Mouse (Mus musculus) embryonic facial prominence, embryonic 12.5 days (tissue): ENCODE measurements at regions not wholly inside any gene's neighbourhood (a gene's known extent, or its start where the extent isn't known, plus 50 kb on each side); places are given as distances from the start of the nearest gene placed in this dataset.

ENCODE experiments used
- ATAC-seq: fragments of 200-750 bp; cut with Nextera tagmentation; 2 replicates; pipeline ENCODE4 v1.8.0; 2017; ENCODE audit not compliant: insufficient number of reproducible peaks, insufficient read depth, low FRiP score, low TSS enrichment
- H3K27ac ChIP-seq: fragments of 300-500 bp; sonication (generic); 2 replicates; pipeline ENCODE4 v1.5.1; 2016; ENCODE audit warnings: mild to moderate bottlenecking
- H3K27me3 ChIP-seq: fragments of 300-500 bp; sonication (generic); 2 replicates; pipeline ENCODE4 v1.6.1; 2016; ENCODE audit warnings: mild to moderate bottlenecking, moderate library complexity
- H3K36me3 ChIP-seq: fragments of 300-500 bp; sonication (generic); 2 replicates; pipeline ENCODE4 v1.6.1; 2016; ENCODE audit warnings: mild to moderate bottlenecking
- H3K4me1 ChIP-seq: fragments of 300-500 bp; sonication (generic); 2 replicates; pipeline ENCODE4 v1.6.1; 2016
- H3K4me2 ChIP-seq: fragments of 300-500 bp; sonication (generic); replicated peaks from 2 replicates; pipeline ENCODE4 v1.6.1; 2016; ENCODE audit warnings: mild to moderate bottlenecking, moderate library complexity
- H3K4me3 ChIP-seq: fragments of 300-500 bp; sonication (generic); 2 replicates; pipeline ENCODE4 v1.5.1; 2016; ENCODE audit warnings: mild to moderate bottlenecking
- H3K9ac ChIP-seq: fragments of 300-500 bp; sonication (generic); 2 replicates; pipeline ENCODE4 v1.6.1; 2016; ENCODE audit warnings: mild to moderate bottlenecking, moderate library complexity
- H3K9me3 ChIP-seq: fragments of 300-500 bp; sonication (generic); 2 replicates; pipeline ENCODE4 v1.6.1; 2016; ENCODE audit warnings: mild to moderate bottlenecking, moderate library complexity
- WGBS: fragments of 180-500 bp; shearing (Covaris S2); methylation state at CpG from one replicate; pipeline ENCODE4 v1.1.7; 2016; 5-methylcytosine and 5-hydroxymethylcytosine counted together

DNA sequence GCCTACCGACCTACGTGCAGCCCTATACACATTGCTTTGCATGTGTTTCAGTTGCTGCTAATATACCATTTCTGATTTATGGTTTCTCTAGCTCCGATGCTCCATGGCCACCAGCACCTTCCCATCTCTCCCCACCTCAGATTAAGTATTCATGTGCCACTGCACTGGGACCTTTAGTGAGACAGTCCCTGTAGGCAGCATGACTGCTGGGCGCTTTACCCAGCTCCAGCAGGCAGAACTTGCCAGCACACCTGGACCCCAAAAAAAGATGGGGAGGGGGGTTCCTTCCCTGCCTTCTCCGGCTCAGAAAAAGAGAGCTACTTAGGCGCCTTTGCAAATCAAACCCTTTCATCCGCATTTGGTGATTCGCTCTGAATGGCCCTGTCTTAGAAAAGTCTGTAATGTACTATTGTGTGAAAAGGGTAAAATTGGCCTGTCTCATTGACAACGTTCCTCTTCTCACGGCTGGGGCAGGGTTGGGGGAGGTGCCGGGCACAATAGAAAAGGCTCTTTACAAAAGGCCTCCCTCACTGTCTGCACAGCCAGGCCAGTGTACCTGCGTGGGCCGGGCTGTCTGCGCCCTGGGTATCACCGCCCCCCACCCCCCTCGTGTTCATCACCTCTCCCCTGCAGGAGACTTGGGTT lies 89.6 kb upstream of the Id4 start:
- H3K4me3 ChIP-seq = no peak overlapping the region
- H3K9me3 ChIP-seq = no peaks in the 10 kb centered on the region
- 32% methylated on average over 16 of the region's 16 CpGs for WGBS
- H3K9ac ChIP-seq = no peak overlapping the region
- peaks cover 12% of the 10 kb centered on the region; the same call in 1 of the 2 replicates for H3K4me1 ChIP-seq
- H3K36me3 ChIP-seq = no peaks in the 10 kb centered on the region
- H3K4me2 ChIP-seq = no peak overlapping the region
- no peaks in the 10 kb centered on the region for H3K27me3 ChIP-seq
- ATAC-seq = 0 out of 2 replicates have a peak, but pooled peaks have one; percentile 52
- no peak overlapping the region for H3K27ac ChIP-seq

DNA sequence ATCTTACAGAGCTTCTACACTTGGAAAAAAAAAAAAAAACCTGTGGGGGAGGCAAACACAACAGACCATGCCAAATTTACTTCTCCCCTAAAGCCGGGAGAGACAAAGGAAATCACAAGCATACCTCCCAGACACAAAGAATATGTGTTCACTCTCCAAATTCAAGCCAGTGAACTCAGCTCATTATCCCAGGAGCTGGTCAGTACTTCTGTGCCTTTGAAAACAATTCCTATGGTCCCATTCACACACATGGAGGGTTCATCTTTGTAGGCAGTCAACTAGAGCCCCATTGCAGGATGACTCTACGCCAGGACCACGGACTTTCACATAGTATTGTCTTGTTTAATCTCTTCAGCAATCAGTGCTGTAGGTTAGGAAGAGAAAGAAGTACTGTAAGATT lies 89.0 kb upstream of the Id4 start:
- Histone ChIP-seq H3K4me2 (no peak overlapping the region), H3K9ac (no peak overlapping the region), H3K27ac (no peak overlapping the region)

DNA sequence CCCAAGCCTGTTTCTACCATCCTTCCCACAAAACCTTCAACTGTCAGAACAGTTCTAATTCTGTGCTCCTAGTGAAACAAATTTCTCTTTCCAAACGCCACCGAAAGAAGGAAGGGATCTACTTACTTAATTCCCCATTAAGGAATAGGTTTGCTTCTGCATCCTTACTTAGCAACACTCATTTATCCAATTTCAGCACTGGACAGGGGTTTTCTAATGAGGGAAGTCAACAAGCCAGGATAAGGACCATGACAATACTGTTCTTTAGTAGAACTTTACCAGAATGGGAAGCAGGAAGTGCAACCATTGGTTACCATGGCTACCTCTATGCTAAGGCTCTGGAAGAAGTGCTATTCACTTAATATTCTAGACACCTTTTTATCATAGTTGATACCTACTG lies 68.6 kb upstream of the Id4 start:
- Histone ChIP-seq H3K36me3 (no peaks in the 10 kb centered on the region), H3K4me2 (no peak overlapping the region), H3K27ac (no peak overlapping the region), H3K4me3 (no peak overlapping the region), H3K9ac (no peak overlapping the region), H3K27me3 (no peaks in the 10 kb centered on the region), H3K4me1 (no peaks in the 10 kb centered on the region), H3K9me3 (no peaks in the 10 kb centered on the region)
- 77% methylated on average over 2 of the region's 2 CpGs for WGBS
- no peak for ATAC-seq

More for the DNA sequence above, 89.0 kb upstream of the Id4 start:
- WGBS = 48% methylated on average over 3 of the region's 3 CpGs
- no peaks in the 10 kb centered on the region for H3K9me3 ChIP-seq
- H3K4me3 ChIP-seq = no peak overlapping the region
- no peaks in the 10 kb centered on the region for H3K27me3 ChIP-seq
- H3K4me1 ChIP-seq = peaks cover 7% of the 10 kb centered on the region; the same call in 1 of the 2 replicates
- H3K36me3 ChIP-seq = no peaks in the 10 kb centered on the region
- no peak for ATAC-seq

DNA sequence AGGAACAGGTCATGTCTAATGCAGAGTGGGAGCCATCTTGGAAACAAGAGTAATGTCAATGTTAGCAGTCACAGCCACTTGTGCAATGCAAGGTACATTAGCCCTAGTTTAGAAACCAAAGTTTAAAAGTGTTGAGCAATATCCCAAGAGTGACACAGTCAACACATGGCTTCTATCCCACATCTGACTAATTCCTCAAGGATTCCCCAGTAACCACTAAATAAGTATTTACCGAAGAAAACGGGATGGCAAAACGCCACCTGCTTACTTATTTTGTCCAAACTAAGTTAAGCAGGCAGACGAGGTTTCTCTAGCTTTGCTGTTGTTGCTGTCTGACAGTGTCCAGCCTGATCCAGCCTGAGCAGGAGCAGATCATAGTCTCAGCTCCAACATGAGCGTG lies 67.1 kb upstream of the Id4 start:
- no peak overlapping the region for H3K27ac ChIP-seq
- no peaks in the 10 kb centered on the region for H3K27me3 ChIP-seq
- ATAC-seq = no peak
- no peak overlapping the region for H3K9ac ChIP-seq
- H3K4me2 ChIP-seq = no peak overlapping the region
- 81% methylated on average over 5 of the region's 5 CpGs for WGBS
- H3K36me3 ChIP-seq = no peaks in the 10 kb centered on the region
- H3K4me3 ChIP-seq = no peak overlapping the region
- no peaks in the 10 kb centered on the region for H3K9me3 ChIP-seq
- no peaks in the 10 kb centered on the region for H3K4me1 ChIP-seq

DNA sequence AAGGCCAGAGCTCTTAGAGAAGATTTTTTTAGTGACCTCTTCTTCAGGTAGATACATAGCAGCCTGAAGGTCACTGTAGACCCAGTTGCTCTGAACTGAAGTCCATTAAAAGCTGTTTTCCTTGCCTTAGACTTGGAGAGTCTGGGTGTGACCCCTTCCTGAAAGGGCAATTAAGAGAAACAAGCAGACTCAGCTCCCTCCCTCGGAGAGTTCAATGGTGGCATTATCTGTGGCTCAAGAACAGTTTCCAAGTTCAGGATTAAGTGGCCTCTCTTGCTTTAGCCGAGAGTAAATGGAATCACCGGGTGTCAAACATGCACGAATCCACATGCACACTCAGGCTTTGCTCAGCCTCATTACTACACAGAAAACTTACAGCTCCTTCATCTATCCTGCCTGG lies 53.2 kb upstream of the Id4 start:
- no peaks in the 10 kb centered on the region for H3K36me3 ChIP-seq
- 43% methylated on average over 4 of the region's 4 CpGs for whole genome bisulfite sequencing
- H3K4me1 ChIP-seq = no peaks in the 10 kb centered on the region
- H3K4me3 ChIP-seq = no peak overlapping the region
- H3K27me3 ChIP-seq = no peaks in the 10 kb centered on the region
- no peak overlapping the region for H3K27ac ChIP-seq
- no peak for ATAC-seq
- H3K4me2 ChIP-seq = no peak overlapping the region
- H3K9me3 ChIP-seq = no peaks in the 10 kb centered on the region
- H3K9ac ChIP-seq = no peak overlapping the region
